9 mouse cellular contexts compared by ENCODE assay signal in genomic region chr10:79649070-79649751, GRCm38 (mm10). TPM values are rescaled to one million over a fixed set of nuclear protein-coding genes. Genes with fewer than 3 reads are reported as not detected.
DNase-seq lines count a peak whose midpoint lies in the region; ATAC-seq lines count a peak whose summit lies in the region.
"Had no signal": no experiment of that assay in that cellular context is flagged by ENCODE, and none has a peak within 500 bp of the region (broad histone marks: within the 10 kb centered on the region; RNA-seq: fewer than 3 reads in every experiment).

No protein-coding gene starts in this region.

- H3K36me3 ChIP-seq in heart, embryonic 11.5 days (ENCODE audit: control insufficient read depth, insufficient read depth, low read length): no peaks in the 10 kb centered on the region
- no peaks in the 10 kb centered on the region for H3K36me3 ChIP-seq in forebrain, embryonic 13.5 days (ENCODE audit: poor library complexity, severe bottlenecking)
- no peaks in the 10 kb centered on the region for H3K36me3 ChIP-seq in hindbrain, embryonic 14.5 days (replicated peaks; ENCODE audit: control insufficient read depth, insufficient read depth)

- no peak overlapping the region for H3K4me2 ChIP-seq in heart, embryonic 11.5 days
- no peak overlapping the region for H3K4me2 ChIP-seq in forebrain, embryonic 13.5 days
- H3K4me2 ChIP-seq in hindbrain, embryonic 14.5 days (replicated peaks): no peak overlapping the region

- no peak for ATAC-seq in heart, embryonic 11.5 days (replicated peaks; ENCODE audit: insufficient number of reproducible peaks, low FRiP score, low TSS enrichment)
- ATAC-seq in forebrain, embryonic 13.5 days: peak; percentile 79
- ATAC-seq in hindbrain, embryonic 14.5 days (ENCODE audit: low FRiP score): peak; percentile 75; the same call in 1 of the 2 replicates

- no peak overlapping the region for H3K27ac ChIP-seq in heart, embryonic 11.5 days (ENCODE audit: low read depth, low read length)
- no peak overlapping the region for H3K27ac ChIP-seq in forebrain, embryonic 13.5 days
- no peak overlapping the region for H3K27ac ChIP-seq in hindbrain, embryonic 14.5 days

- DNase-seq in heart, adult 18-20 months: peak; percentile 50 to 86
- DNase-seq in c-Kit-positive CD71-positive TER-119-positive erythroid progenitor cells, embryonic 14.5 days (ENCODE audit: low spot score): peak; percentile 56
- DNase-seq in hindbrain, embryonic 14.5 days (ENCODE audit: low spot score): peak; percentile 89
- peak; percentile 79 for DNase-seq in layer of hippocampus, adult 9-11 months
- DNase-seq in lung, postnatal 4 days: peak; percentile 49 to 75
- peak; percentile 83 for DNase-seq in right cerebral cortex, postnatal 14 days

- H3K4me3 ChIP-seq in heart, embryonic 11.5 days (ENCODE audit: low read depth, low read length): no peak overlapping the region
- no peak overlapping the region for H3K4me3 ChIP-seq in forebrain, embryonic 13.5 days
- H3K4me3 ChIP-seq in hindbrain, embryonic 14.5 days (replicated peaks; ENCODE audit: low read length): no peak overlapping the region
- H3K4me3 ChIP-seq: megakaryocyte, embryonic 14.5 days had no signal

- WGBS in heart, embryonic 11.5 days (ENCODE audit: insufficient replicate concordance): 25% methylated on average over 7 of the region's 7 CpGs
- WGBS in forebrain, embryonic 13.5 days: 29% methylated on average over 7 of the region's 7 CpGs
- 33% methylated on average over 7 of the region's 7 CpGs for WGBS in hindbrain, embryonic 14.5 days

- H3K9me3 ChIP-seq in heart, embryonic 11.5 days (replicated peaks; ENCODE audit: control insufficient read depth, low read length): no peaks in the 10 kb centered on the region
- H3K9me3 ChIP-seq in forebrain, embryonic 13.5 days (replicated peaks): no peaks in the 10 kb centered on the region
- H3K9me3 ChIP-seq in hindbrain, embryonic 14.5 days (ENCODE audit: control insufficient read depth, low read length): no peaks in the 10 kb centered on the region

- H3K27me3 ChIP-seq in heart, embryonic 11.5 days (ENCODE audit: control insufficient read depth, insufficient read depth, low read length): peaks cover 5% of the 10 kb centered on the region
- H3K27me3 ChIP-seq in forebrain, embryonic 13.5 days: no peaks in the 10 kb centered on the region; the same call in 1 of the 2 replicates
- no peaks in the 10 kb centered on the region for H3K27me3 ChIP-seq in hindbrain, embryonic 14.5 days (ENCODE audit: control insufficient read depth, insufficient read depth, low read length)

- no peak overlapping the region for H3K9ac ChIP-seq in heart, embryonic 11.5 days (ENCODE audit: low read depth, low read length)
- H3K9ac ChIP-seq in forebrain, embryonic 13.5 days: no peak overlapping the region
- H3K9ac ChIP-seq in hindbrain, embryonic 14.5 days: no peak overlapping the region

- no peaks in the 10 kb centered on the region for H3K4me1 ChIP-seq in heart, embryonic 11.5 days (ENCODE audit: control insufficient read depth, insufficient read depth, low read length)
- H3K4me1 ChIP-seq in forebrain, embryonic 13.5 days: no peaks in the 10 kb centered on the region
- H3K4me1 ChIP-seq in hindbrain, embryonic 14.5 days (replicated peaks; ENCODE audit: control insufficient read depth, insufficient read depth, low read length): peaks cover 2% of the 10 kb centered on the region
- H3K4me1 ChIP-seq: megakaryocyte, embryonic 14.5 days had no signal

RNA-seq across cellular contexts. Expression of gene Odf3l2, which starts 3.7 kb away (rescaled TPM):
- not detected for total RNA-seq in heart, adult 18-20 months (2021)
- not detected in 2 replicates for polyA plus RNA-seq in heart, embryonic 11.5 days (2014; fragmentation: Nextera tagmentation; extraction: Ambion mirVana)
- polyA plus RNA-seq in forebrain, embryonic 13.5 days (2015; fragmentation: Nextera tagmentation; extraction: Ambion mirVana): 0.13 TPM in 1 of 2 replicates, not detected in the other
- polyA plus RNA-seq in hindbrain, embryonic 14.5 days (2014; fragmentation: Nextera tagmentation; extraction: Ambion mirVana): 0.27 and 0.31 TPM in 2 replicates

RNA-seq across cellular contexts. Expression of gene Shc2, which starts 11.5 kb away (rescaled TPM):
- total RNA-seq in heart, adult 18-20 months (2021): 1 to 10 TPM; 1.3 to 1.5 TPM
- 1.3 and 2.6 TPM in 2 replicates for polyA plus RNA-seq in heart, embryonic 11.5 days (2014; fragmentation: Nextera tagmentation; extraction: Ambion mirVana)
- polyA plus RNA-seq in forebrain, embryonic 13.5 days (2015; fragmentation: Nextera tagmentation; extraction: Ambion mirVana): 8.2 and 11.4 TPM in 2 replicates
- 19.8 and 20.8 TPM in 2 replicates for polyA plus RNA-seq in hindbrain, embryonic 14.5 days (2014; fragmentation: Nextera tagmentation; extraction: Ambion mirVana)

RNA-seq across cellular contexts. Expression of gene Madcam1, which starts 15.1 kb away (rescaled TPM):
- total RNA-seq in heart, adult 18-20 months (2021): under 1 TPM in 1 of 2 experiments, not detected in 1; 0.21 TPM
- 1.1 and 1.5 TPM in 2 replicates for polyA plus RNA-seq in heart, embryonic 11.5 days (2014; fragmentation: Nextera tagmentation; extraction: Ambion mirVana)
- 0.31 and 0.43 TPM in 2 replicates for polyA plus RNA-seq in forebrain, embryonic 13.5 days (2015; fragmentation: Nextera tagmentation; extraction: Ambion mirVana)
- polyA plus RNA-seq in hindbrain, embryonic 14.5 days (2014; fragmentation: Nextera tagmentation; extraction: Ambion mirVana): 0.68 and 1.2 TPM in 2 replicates

RNA-seq across cellular contexts. Expression of gene Tpgs1, which starts 20.0 kb away (rescaled TPM):
- total RNA-seq in heart, adult 18-20 months (2021): 10 to 100 TPM; 15.5 to 18.0 TPM
- polyA plus RNA-seq in heart, embryonic 11.5 days (2014; fragmentation: Nextera tagmentation; extraction: Ambion mirVana): 47.4 and 48.6 TPM in 2 replicates
- polyA plus RNA-seq in forebrain, embryonic 13.5 days (2015; fragmentation: Nextera tagmentation; extraction: Ambion mirVana): 67.8 and 73.0 TPM in 2 replicates
- 107 and 108 TPM in 2 replicates for polyA plus RNA-seq in hindbrain, embryonic 14.5 days (2014; fragmentation: Nextera tagmentation; extraction: Ambion mirVana)

RNA-seq across cellular contexts. Expression of gene Cdc34, which starts 32.8 kb away (rescaled TPM):
- 100 to 1,000 TPM; 213 to 227 TPM for total RNA-seq in heart, adult 18-20 months (2021)
- 159 and 164 TPM in 2 replicates for polyA plus RNA-seq in heart, embryonic 11.5 days (2014; fragmentation: Nextera tagmentation; extraction: Ambion mirVana)
- polyA plus RNA-seq in forebrain, embryonic 13.5 days (2015; fragmentation: Nextera tagmentation; extraction: Ambion mirVana): 101 and 109 TPM in 2 replicates
- 78.9 and 81.8 TPM in 2 replicates for polyA plus RNA-seq in hindbrain, embryonic 14.5 days (2014; fragmentation: Nextera tagmentation; extraction: Ambion mirVana)
